29 mouse cellular contexts compared by ENCODE assay signal in genomic region chr7:101956911-101957310, GRCm38 (mm10). TPM values are rescaled to one million over a fixed set of nuclear protein-coding genes. Genes with fewer than 3 reads are reported as not detected.
DNase-seq lines count a peak whose midpoint lies in the region; ATAC-seq lines count a peak whose summit lies in the region.
"Had no signal": no experiment of that assay in that cellular context is flagged by ENCODE, and none has a peak within 500 bp of the region (broad histone marks: within the 10 kb centered on the region; RNA-seq: fewer than 3 reads in every experiment).

No protein-coding gene starts in this region.

- H3K36me3 ChIP-seq in intestine, embryonic 14.5 days (ENCODE audit: control insufficient read depth, insufficient read depth, low read length): no peaks in the 10 kb centered on the region
- no peaks in the 10 kb centered on the region for H3K36me3 ChIP-seq in intestine, embryonic 16.5 days (ENCODE audit: control insufficient read depth, insufficient read depth, low read length)
- H3K36me3 ChIP-seq: embryonic facial prominence, embryonic 10.5 days; forebrain, embryonic 15.5 days; hindbrain, embryonic 12.5 days; hindbrain, embryonic 15.5 days; intestine, embryonic 15.5 days had no signal

- ATAC-seq in intestine, embryonic 14.5 days (replicated peaks; ENCODE audit: low FRiP score, low TSS enrichment, low read depth): no peak
- no peak for ATAC-seq in intestine, embryonic 16.5 days
- ATAC-seq: forebrain, embryonic 15.5 days; intestine, embryonic 15.5 days had no signal

- peak; percentile 73 for DNase-seq in adrenal gland, adult 2 months
- DNase-seq in adrenal gland, postnatal 25 days: no peak
- peak; percentile 40 for DNase-seq in intestine, embryonic 14.5 days (ENCODE audit: low spot score)
- peak; percentile 36 for DNase-seq in adrenal gland, postnatal 10 days
- DNase-seq in urinary bladder, adult 2 months (ENCODE audit: low spot score): no peak
- DNase-seq in cerebellum, postnatal 36 days: no peak
- DNase-seq: B cell, adult 2 months; cerebellum, adult 11 months; cerebellum, adult 2 months; cerebellum, adult 9-11 months; cerebellum, postnatal 25 days; embryo, embryonic 11 days; gastrocnemius, postnatal 25 days; kidney, adult 18-20 months had no signal

- no peak overlapping the region for H3K9ac ChIP-seq in intestine, embryonic 14.5 days (ENCODE audit: low read length)
- H3K9ac ChIP-seq in intestine, embryonic 16.5 days (ENCODE audit: low read depth, low read length): no peak overlapping the region
- H3K9ac ChIP-seq: embryonic facial prominence, embryonic 13.5 days; forebrain, embryonic 12.5 days; forebrain, embryonic 15.5 days; hindbrain, embryonic 12.5 days; hindbrain, embryonic 15.5 days; intestine, embryonic 15.5 days had no signal

- no peak overlapping the region for H3K4me2 ChIP-seq in intestine, embryonic 14.5 days (ENCODE audit: low read length)
- no peak overlapping the region for H3K4me2 ChIP-seq in intestine, embryonic 16.5 days (ENCODE audit: low read depth, low read length)
- H3K4me2 ChIP-seq: embryonic facial prominence, embryonic 13.5 days; forebrain, embryonic 12.5 days; forebrain, embryonic 15.5 days; heart, embryonic 11.5 days; hindbrain, embryonic 12.5 days; hindbrain, embryonic 15.5 days; intestine, embryonic 15.5 days had no signal

- no peak overlapping the region for H3K27ac ChIP-seq in intestine, embryonic 14.5 days (ENCODE audit: low read depth)
- no peak overlapping the region for H3K27ac ChIP-seq in intestine, embryonic 16.5 days (ENCODE audit: low read length)
- H3K27ac ChIP-seq: embryonic facial prominence, embryonic 10.5 days; embryonic facial prominence, embryonic 13.5 days; forebrain, embryonic 12.5 days; forebrain, embryonic 15.5 days; hindbrain, embryonic 12.5 days; hindbrain, embryonic 15.5 days; intestine, embryonic 15.5 days had no signal

- H3K4me3 ChIP-seq in intestine, embryonic 14.5 days (ENCODE audit: low read depth, low read length): no peak overlapping the region
- no peak overlapping the region for H3K4me3 ChIP-seq in intestine, embryonic 16.5 days (ENCODE audit: low read length)
- H3K4me3 ChIP-seq: embryonic facial prominence, embryonic 10.5 days; embryonic facial prominence, embryonic 13.5 days; erythroblast, embryonic 14.5 days; forebrain, embryonic 12.5 days; forebrain, embryonic 15.5 days; hindbrain, embryonic 12.5 days; hindbrain, embryonic 15.5 days; intestine, embryonic 15.5 days had no signal

- H3K9me3 ChIP-seq in intestine, embryonic 14.5 days (ENCODE audit: control insufficient read depth, low read length): no peaks in the 10 kb centered on the region
- no peaks in the 10 kb centered on the region for H3K9me3 ChIP-seq in intestine, embryonic 16.5 days (ENCODE audit: control insufficient read depth, low read length)
- H3K9me3 ChIP-seq: embryonic facial prominence, embryonic 10.5 days; embryonic facial prominence, embryonic 13.5 days; forebrain, embryonic 12.5 days; forebrain, embryonic 15.5 days; G1E; hindbrain, embryonic 12.5 days; hindbrain, embryonic 15.5 days; intestine, embryonic 15.5 days had no signal

- H3K27me3 ChIP-seq in intestine, embryonic 14.5 days (replicated peaks; ENCODE audit: control insufficient read depth, insufficient read depth, low read length): no peaks in the 10 kb centered on the region
- H3K27me3 ChIP-seq in intestine, embryonic 16.5 days (replicated peaks; ENCODE audit: control insufficient read depth, insufficient read depth, low read length): no peaks in the 10 kb centered on the region
- H3K27me3 ChIP-seq: CH12.LX; embryonic facial prominence, embryonic 13.5 days; forebrain, embryonic 12.5 days; forebrain, embryonic 15.5 days; hindbrain, embryonic 12.5 days; hindbrain, embryonic 15.5 days; intestine, embryonic 15.5 days had no signal

- WGBS in intestine, embryonic 14.5 days: 92% methylated on average over 5 of the region's 5 CpGs
- whole genome bisulfite sequencing in intestine, embryonic 16.5 days: 94% methylated on average over 5 of the region's 5 CpGs

- H3K4me1 ChIP-seq in intestine, embryonic 14.5 days (replicated peaks; ENCODE audit: control insufficient read depth, insufficient read depth, low read length): no peaks in the 10 kb centered on the region
- H3K4me1 ChIP-seq in intestine, embryonic 16.5 days (ENCODE audit: control insufficient read depth, insufficient read depth, low read length): peaks cover 3% of the 10 kb centered on the region; the same call in 1 of the 2 replicates
- H3K4me1 ChIP-seq: embryonic facial prominence, embryonic 13.5 days; hindbrain, embryonic 12.5 days; intestine, embryonic 15.5 days had no signal

RNA-seq across cellular contexts. Expression of gene Numa1, which starts 23.0 kb away (rescaled TPM):
- total RNA-seq in adrenal gland, adult 2 months (2021): 100 to 1,000 TPM; 167 to 176 TPM
- 89.3 and 96.6 TPM in 2 replicates for polyA plus RNA-seq in adrenal gland, adult 2 months (2012; rRNA removed)
- 168 and 210 TPM in 2 replicates for total RNA-seq in adrenal gland, postnatal 25 days (2021)
- 99.6 and 101 TPM in 2 replicates for polyA plus RNA-seq in intestine, embryonic 14.5 days (2014; fragmentation: Nextera tagmentation; extraction: Ambion mirVana)
- polyA plus RNA-seq in intestine, embryonic 16.5 days (2015; fragmentation: Nextera tagmentation; extraction: Ambion mirVana): 39.9 and 41.9 TPM in 2 replicates
- total RNA-seq in adrenal gland, postnatal 10 days (2021): 100 to 1,000 TPM; 117 to 151 TPM
- 50.5 and 80.1 TPM in 2 replicates for polyA plus RNA-seq in urinary bladder, adult 2 months (2012; rRNA removed)

RNA-seq across cellular contexts. Expression of gene Lrrc51, which starts 23.2 kb away (rescaled TPM):
- 10 to 100 TPM; 11.7 to 17.3 TPM for total RNA-seq in adrenal gland, adult 2 months (2021)
- 9.4 and 10.3 TPM in 2 replicates for polyA plus RNA-seq in adrenal gland, adult 2 months (2012; rRNA removed)
- 13.3 and 17.2 TPM in 2 replicates for total RNA-seq in adrenal gland, postnatal 25 days (2021)
- 6.8 and 10.1 TPM in 2 replicates for polyA plus RNA-seq in intestine, embryonic 14.5 days (2014; fragmentation: Nextera tagmentation; extraction: Ambion mirVana)
- 9.7 and 10.1 TPM in 2 replicates for polyA plus RNA-seq in intestine, embryonic 16.5 days (2015; fragmentation: Nextera tagmentation; extraction: Ambion mirVana)
- 1 to 10 TPM; 8.4 TPM for total RNA-seq in adrenal gland, postnatal 10 days (2021)
- polyA plus RNA-seq in urinary bladder, adult 2 months (2012; rRNA removed): 25.7 and 34.4 TPM in 2 replicates
- polyA plus RNA-seq: erythroblast, embryonic 14.5 days had no signal

RNA-seq across cellular contexts. Expression of gene Tomt, which starts 50.8 kb away (rescaled TPM):
- total RNA-seq in adrenal gland, adult 2 months (2021): not detected
- polyA plus RNA-seq in adrenal gland, adult 2 months (2012; rRNA removed): not detected in 2 replicates
- total RNA-seq in adrenal gland, postnatal 25 days (2021): not detected in 2 replicates
- polyA plus RNA-seq in intestine, embryonic 14.5 days (2014; fragmentation: Nextera tagmentation; extraction: Ambion mirVana): 0.44 and 0.97 TPM in 2 replicates
- polyA plus RNA-seq in intestine, embryonic 16.5 days (2015; fragmentation: Nextera tagmentation; extraction: Ambion mirVana): 0.24 and 0.28 TPM in 2 replicates
- total RNA-seq in adrenal gland, postnatal 10 days (2021): under 1 TPM in 1 of 2 experiments, not detected in 1; 0.12 TPM
- polyA plus RNA-seq in urinary bladder, adult 2 months (2012; rRNA removed): 0.12 and 0.23 TPM in 2 replicates
- total RNA-seq: gastrocnemius, adult 8-10 months; gastrocnemius, postnatal 25 days; heart, adult 8-10 months; heart, postnatal 25 days had no signal
- polyA plus RNA-seq: erythroblast, embryonic 14.5 days had no signal

RNA-seq across cellular contexts. Expression of gene Lamtor1, which starts 51.2 kb away (rescaled TPM):
- total RNA-seq in adrenal gland, adult 2 months (2021): 100 to 1,000 TPM; 106 to 131 TPM
- polyA plus RNA-seq in adrenal gland, adult 2 months (2012; rRNA removed): 298 TPM in 2 replicates
- 99.9 and 103 TPM in 2 replicates for total RNA-seq in adrenal gland, postnatal 25 days (2021)
- 153 and 167 TPM in 2 replicates for polyA plus RNA-seq in intestine, embryonic 14.5 days (2014; fragmentation: Nextera tagmentation; extraction: Ambion mirVana)
- 236 and 245 TPM in 2 replicates for polyA plus RNA-seq in intestine, embryonic 16.5 days (2015; fragmentation: Nextera tagmentation; extraction: Ambion mirVana)
- total RNA-seq in adrenal gland, postnatal 10 days (2021): 100 to 1,000 TPM; 116 to 126 TPM
- polyA plus RNA-seq in urinary bladder, adult 2 months (2012; rRNA removed): 132 and 149 TPM in 2 replicates

Comparison
In these comparisons a context has a peak if more than half of its experiments do, and no peak if none do; other contexts are left out.
1. DNase-seq: peak in adrenal gland, adult 2 months (single experiment), intestine, embryonic 14.5 days (single experiment) and adrenal gland, postnatal 10 days (single experiment); none in adrenal gland, postnatal 25 days (single experiment), urinary bladder, adult 2 months (single experiment) and cerebellum, postnatal 36 days (0 of 2).